Mouse (Mus musculus) heart, postnatal 4 days (tissue): Measurements from ENCODE around the gene Hdac4. TPM values are rescaled to one million over a fixed set of nuclear protein-coding genes. Genes with fewer than 3 reads are reported as not detected.

ENCODE experiments used
- DNase-seq: peaks from one replicate; pipeline ENCODE4 v3.0.0; 2021
- total RNA-seq, 2 experiments: library from RNA; stranded (reverse); gene quantifications; 2 replicates each; pipeline ENCODE4 v1.2.3; 2021

Hdac4 gene
- total RNA-seq, 2 experiments from 2014 or later = 33.3 to 36.3 TPM

- DNase-seq = no peak
Measured at GRCm38 (mm10) chr1:91961231-91961630, 234.3 kb downstream of the Hdac4 start.

GRCm38 (mm10) chr1:91959891-91960290, 235.6 kb downstream of the Hdac4 start:
- DNase-seq = no peak

GRCm38 (mm10) chr1:91959044-91959443, 236.5 kb downstream of the Hdac4 start:
- no peak for DNase-seq

DNA sequence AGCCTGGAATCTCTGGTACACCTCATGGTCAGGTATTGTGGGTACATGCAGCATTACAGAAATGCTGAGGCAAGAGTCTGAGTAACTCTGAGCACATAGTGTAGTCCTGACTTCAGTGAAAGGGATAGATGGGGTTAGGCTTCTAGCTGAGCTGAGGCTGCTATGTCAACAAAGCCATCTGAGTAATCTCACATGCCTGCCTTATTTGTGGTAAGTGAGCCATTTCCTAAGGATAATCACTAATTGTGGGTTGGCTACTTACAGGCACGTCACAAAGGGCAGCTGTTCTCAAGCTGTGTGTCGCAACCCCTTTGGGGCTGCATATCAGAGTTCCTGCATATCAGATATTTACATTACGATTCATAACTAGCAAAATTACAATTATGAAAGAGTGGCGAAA, 239.3 kb downstream of the Hdac4 start:
- DNase-seq = no peak

DNA sequence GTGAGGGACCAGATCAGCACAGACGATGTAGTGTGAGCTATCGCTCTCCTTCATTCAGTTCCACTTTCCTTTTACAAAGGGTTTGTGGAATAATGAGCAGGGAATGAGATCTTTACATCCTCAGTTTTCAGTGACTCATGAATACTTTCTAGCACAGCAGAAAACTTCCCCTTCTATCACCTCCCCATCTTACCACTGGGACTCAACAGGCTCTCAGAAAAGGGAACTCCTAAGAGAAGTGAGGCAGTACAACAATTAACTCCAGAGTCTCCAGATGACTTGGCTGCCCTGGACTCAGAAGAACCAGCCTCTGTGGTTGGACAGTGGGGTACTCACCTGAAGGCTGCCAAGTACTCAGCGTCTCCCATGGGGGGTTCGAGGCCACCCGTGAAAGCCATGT, 240.5 kb downstream of the Hdac4 start:
- DNase-seq = no peak

DNA sequence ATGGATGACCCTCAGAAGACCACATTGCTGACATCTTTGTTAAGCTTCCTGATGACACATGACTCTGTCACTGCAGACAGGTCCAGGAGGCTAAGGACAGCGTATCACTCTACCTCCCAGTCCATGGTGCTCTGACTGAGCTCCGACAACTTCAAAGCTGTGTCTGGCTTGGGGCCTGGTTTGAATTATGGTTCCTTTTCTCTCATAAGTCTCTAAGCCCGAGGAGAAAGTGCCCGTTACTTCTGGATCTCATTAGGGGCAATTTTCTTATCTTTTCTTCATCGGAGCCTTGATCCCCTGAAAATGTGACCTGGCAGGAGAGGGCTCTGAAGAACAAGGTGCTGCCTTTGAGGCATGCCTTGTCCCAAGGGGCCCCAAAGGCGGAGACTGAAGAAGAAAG, 242.6 kb downstream of the Hdac4 start:
- DNase-seq = no peak

DNA sequence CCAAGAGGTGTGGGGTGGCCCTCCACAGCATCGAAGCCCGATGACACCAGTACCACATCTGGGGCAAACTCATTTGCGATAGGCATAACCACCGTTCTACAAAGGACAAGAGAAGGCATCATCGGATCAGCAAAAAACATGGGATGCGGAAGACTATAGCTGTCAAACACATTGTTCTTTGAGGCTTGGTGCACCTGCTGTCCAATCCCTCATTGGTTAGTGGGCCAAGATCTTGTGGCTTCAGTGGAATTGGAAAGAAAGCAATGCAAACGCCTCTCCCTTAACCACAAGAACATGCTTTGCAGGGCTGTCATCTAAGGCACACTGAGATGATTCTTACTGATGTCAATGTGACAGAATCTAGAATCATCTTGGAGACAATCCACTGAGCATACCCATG, 248.1 kb downstream of the Hdac4 start:
- DNase-seq = no peak

GRCm38 (mm10) chr1:91942583-91942982, 252.9 kb downstream of the Hdac4 start:
- DNase-seq = no peak

GRCm38 (mm10) chr1:91942031-91942430, 253.5 kb downstream of the Hdac4 start:
- DNase-seq = peak; percentile 31

DNA sequence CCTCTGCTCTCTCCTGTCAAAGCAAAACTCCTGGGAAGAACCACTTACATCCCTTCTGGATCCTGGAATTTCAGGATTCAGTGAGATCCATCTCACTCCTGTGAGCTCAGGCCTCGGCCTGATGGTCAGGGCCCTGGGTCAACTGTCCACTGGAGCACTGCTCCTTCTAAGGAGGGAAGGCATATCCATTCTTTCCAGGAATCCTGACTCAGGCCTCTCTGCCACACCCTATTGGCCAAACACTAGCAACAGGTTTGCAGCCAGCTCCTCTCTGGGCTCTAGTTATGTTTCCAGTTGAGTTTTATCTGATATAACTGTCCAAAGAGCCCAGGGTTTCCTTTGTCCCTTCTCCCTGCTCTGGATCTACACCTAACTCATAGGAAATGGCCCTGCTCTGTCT, 254.4 kb downstream of the Hdac4 start:
- DNase-seq = no peak

GRCm38 (mm10) chr1:91935171-91935570, 260.3 kb downstream of the Hdac4 start:
- DNase-seq = no peak

GRCm38 (mm10) chr1:91933681-91934080, 261.8 kb downstream of the Hdac4 start:
- DNase-seq = no peak

- DNase-seq = no peak
Measured at GRCm38 (mm10) chr1:91932221-91932620, 263.3 kb downstream of the Hdac4 start.

- DNase-seq = no peak
Measured at GRCm38 (mm10) chr1:91931786-91932185, 263.7 kb downstream of the Hdac4 start.

DNA sequence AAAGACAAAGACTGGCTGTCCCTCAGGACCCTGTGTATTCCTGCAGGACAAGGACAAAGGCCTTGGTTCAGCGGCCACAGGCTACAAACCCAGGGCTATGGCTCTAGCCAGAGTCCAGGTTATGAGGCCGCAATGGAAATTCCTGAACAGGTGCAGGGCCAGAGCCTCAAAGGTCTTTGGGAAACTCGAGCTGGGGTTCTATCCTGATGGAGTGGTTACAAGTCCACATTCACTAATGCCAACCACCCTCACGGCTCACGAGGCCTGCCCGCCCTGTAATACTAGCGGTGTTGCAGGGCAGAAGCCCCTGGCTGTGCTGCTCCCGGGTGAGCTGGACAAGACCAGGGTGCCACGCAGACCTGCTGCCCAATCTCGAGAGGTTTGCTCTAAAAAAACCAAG, 264.3 kb downstream of the Hdac4 start:
- DNase-seq = no peak

- DNase-seq = no peak
Measured at GRCm38 (mm10) chr1:91929051-91929450, 266.4 kb downstream of the Hdac4 start.

GRCm38 (mm10) chr1:91927536-91928315, 267.8 kb downstream of the Hdac4 start:
- DNase-seq = no peak

DNA sequence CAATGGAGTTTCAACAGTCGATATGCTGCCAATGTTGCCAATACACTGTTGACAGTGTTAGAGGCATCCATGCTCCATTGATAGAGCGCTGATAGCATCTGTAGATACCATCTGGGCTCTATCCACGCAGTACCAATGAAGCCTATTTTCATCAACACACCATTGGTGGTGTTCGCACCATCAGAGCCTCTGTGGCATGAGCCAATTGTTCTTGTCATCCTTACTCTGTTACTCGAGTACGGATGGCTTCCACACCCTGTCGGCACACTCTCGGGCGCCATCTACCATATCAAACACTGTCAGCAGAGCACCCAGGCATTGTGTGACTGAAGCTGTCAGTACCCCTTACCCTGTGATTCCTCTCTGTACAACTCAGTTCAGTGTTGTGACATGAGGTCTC, 271.9 kb downstream of the Hdac4 start:
- no peak for DNase-seq

DNA sequence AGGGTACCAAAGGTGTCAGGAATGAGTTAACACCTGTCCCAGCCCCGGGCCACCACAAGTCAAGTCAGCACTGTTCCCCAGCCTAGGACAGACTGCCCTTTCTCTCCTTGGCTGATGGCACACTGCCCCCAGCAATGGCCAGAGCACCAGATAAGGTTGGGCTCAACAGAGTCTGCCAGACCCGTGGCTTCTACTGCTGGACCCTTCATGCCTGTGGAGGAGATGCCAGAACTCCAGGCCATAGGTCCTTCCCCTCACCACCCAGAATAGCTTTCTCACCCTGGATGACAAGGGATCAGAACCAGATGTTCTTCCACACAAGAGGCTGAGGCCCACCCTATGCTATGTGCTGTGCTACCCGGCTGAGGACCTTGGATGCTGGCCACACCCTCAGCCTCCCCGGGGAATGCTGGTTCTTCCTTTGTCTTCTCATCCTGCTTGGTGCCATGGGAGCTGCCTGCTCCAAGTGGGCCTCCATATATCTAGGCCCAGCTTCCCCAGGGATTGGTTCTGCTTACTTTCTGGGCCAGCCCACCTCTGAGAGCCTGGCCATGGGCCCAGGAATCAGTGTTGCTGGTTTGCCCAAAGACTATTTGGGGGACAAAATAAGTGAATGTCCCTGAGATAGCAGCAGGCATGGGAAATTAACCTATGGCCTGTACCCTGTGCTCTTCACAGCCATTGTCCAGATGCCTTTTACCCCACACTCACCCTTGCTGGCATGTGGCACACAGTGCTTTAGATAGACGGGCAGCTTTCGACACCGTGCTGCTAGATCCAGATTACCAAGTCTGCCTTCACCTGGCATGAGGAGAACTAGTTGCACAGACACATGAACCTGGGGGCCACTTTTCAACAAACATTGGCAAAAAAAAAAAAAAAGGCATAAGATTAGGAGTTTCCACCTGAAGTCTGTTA, 273.0 kb downstream of the Hdac4 start:
- DNase-seq = peak; percentile 44

GRCm38 (mm10) chr1:91921702-91922101, 273.8 kb downstream of the Hdac4 start:
- no peak for DNase-seq

DNA sequence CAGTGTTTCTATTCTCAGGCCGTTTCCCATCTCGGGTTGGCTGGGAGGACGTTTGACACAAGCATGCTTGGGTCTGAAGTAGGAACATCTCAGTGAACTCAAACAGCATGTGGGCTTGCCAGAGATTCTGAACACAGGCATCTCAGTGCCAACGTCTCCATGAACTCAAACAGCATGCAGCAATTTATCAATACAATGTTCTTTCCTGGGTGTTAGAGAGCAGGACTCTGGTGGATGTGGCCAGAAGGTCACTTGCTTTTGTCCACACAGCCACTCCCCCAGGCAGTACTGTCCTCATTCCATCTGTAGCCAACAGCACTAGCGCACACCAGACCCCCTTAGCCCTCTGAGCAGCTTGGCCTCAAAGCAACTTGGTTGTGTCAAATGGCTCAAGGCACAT, 274.2 kb downstream of the Hdac4 start:
- no peak for DNase-seq

GRCm38 (mm10) chr1:91920038-91920589, 275.4 kb downstream of the Hdac4 start:
- DNase-seq = no peak

- DNase-seq = no peak
Measured at GRCm38 (mm10) chr1:91918257-91918800, 277.2 kb downstream of the Hdac4 start.
